In the genomic region with DNA sequence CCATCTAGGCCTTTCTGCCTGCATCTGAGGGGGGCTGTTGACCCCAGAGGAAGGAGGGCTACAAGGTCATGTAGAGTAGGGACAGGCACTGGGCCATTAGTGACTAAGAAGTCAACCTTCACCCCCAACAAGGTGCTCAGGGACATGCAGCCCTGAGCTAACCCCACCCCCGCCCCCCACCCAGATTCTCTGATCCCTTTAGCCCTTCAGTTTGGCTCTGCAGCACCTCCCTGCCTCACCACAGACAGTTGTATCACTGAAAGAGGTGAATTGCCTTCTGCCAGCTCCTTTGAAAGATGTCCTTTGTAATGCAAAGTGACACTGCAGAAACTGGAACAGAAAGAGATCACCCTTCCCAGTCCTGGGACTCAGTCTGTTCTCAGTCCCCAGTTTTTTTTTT, we compare ENCODE assay signal across 24 mouse cellular contexts. TPM values are rescaled to one million over a fixed set of nuclear protein-coding genes. Genes with fewer than 3 reads are reported as not detected.
DNase-seq lines count a peak whose midpoint lies in the region; ATAC-seq and TF ChIP-seq lines count a peak whose summit lies in the region.
"Not testable (repeated sequence)": the region's sequence is repeated elsewhere in the genome, so short reads cannot be mapped to it uniquely, and the experiment has no call there.
"Had no signal": no experiment of that assay in that cellular context is flagged by ENCODE, and none has a peak within 500 bp of the region (broad histone marks: within the 10 kb centered on the region; RNA-seq: fewer than 3 reads in every experiment).

No protein-coding gene starts in this region.

- TF ChIP-seq RAD21 in CH12.LX (IDR thresholded peaks at IDR 0.05; ENCODE audit: low read depth, low read length), result not testable (repeated sequence)

- not testable (repeated sequence) for H3K4me1 ChIP-seq in CH12.LX (ENCODE audit: control insufficient read depth in 1 of 2, insufficient read depth in 2 of 2); heart, embryonic 10.5 days; hindbrain, embryonic 14.5 days (replicated peaks; ENCODE audit: control insufficient read depth, insufficient read depth, low read length); kidney, embryonic 15.5 days; midbrain, embryonic 13.5 days (replicated peaks); neural tube, embryonic 15.5 days

- not testable (repeated sequence) for TF ChIP-seq POLR2A in CH12.LX (IDR thresholded peaks at IDR 0.05; ENCODE audit: low read depth, low read length)

- dilution Hi-C loops in CH12.LX (cut with MboI; ENCODE audit: extremely low pct_ligation_motif_present, extremely low pct_unique_long_range_greater_than_20kb, low sequenced_read_pairs), result not testable (repeated sequence)

- not testable (repeated sequence) for H3K4me3 ChIP-seq in CH12.LX (replicated peaks in 1 of 3; ENCODE audit: low read depth in 2 of 3, low read length in 2 of 3, poor library complexity in 1 of 3); heart, embryonic 10.5 days; hindbrain, embryonic 14.5 days (replicated peaks; ENCODE audit: low read length); kidney, embryonic 15.5 days (replicated peaks); midbrain, embryonic 13.5 days (replicated peaks); neural tube, embryonic 15.5 days (replicated peaks)

- H3K27me3 ChIP-seq in CH12.LX (replicated peaks); heart, embryonic 10.5 days (ENCODE audit: insufficient read depth, poor library complexity, severe bottlenecking); hindbrain, embryonic 14.5 days (ENCODE audit: control insufficient read depth, insufficient read depth, low read length); kidney, embryonic 15.5 days; midbrain, embryonic 13.5 days; neural tube, embryonic 15.5 days (replicated peaks): not testable (repeated sequence)

- not testable (repeated sequence) for H3K4me2 ChIP-seq in CH12.LX (ENCODE audit: insufficient read depth, low read depth, poor library complexity, severe bottlenecking); hindbrain, embryonic 14.5 days (replicated peaks); kidney, embryonic 15.5 days; midbrain, embryonic 13.5 days (replicated peaks); neural tube, embryonic 15.5 days

- not testable (repeated sequence) for H3K27ac ChIP-seq in CH12.LX (ENCODE audit: insufficient read depth, low read depth); heart, embryonic 10.5 days; hindbrain, embryonic 14.5 days; kidney, embryonic 15.5 days; midbrain, embryonic 13.5 days; neural tube, embryonic 15.5 days (replicated peaks)

- not testable (repeated sequence) for H3K9ac ChIP-seq in CH12.LX (ENCODE audit: insufficient read depth, low read depth); hindbrain, embryonic 14.5 days; kidney, embryonic 15.5 days; midbrain, embryonic 13.5 days (replicated peaks); neural tube, embryonic 15.5 days (replicated peaks)

- not testable (repeated sequence) for TF ChIP-seq EP300 in CH12.LX (IDR thresholded peaks at IDR 0.05; ENCODE audit: low read length)

- peak; percentile 3; the same call in 1 of the 2 replicates for ATAC-seq in hindbrain, embryonic 14.5 days (ENCODE audit: low FRiP score)
- ATAC-seq in kidney, embryonic 15.5 days (replicated peaks; ENCODE audit: low FRiP score), result peak; percentile 30; the same call in 1 of the 2 replicates
- peak; percentile 55; the same call in 1 of the 2 replicates for ATAC-seq in midbrain, embryonic 13.5 days
- ATAC-seq in neural tube, embryonic 15.5 days (ENCODE audit: low FRiP score), result peak; percentile 42; the same call in 1 of the 2 replicates

- 55% methylated on average over 1 of the region's 1 CpGs for WGBS in heart, embryonic 10.5 days
- WGBS in hindbrain, embryonic 14.5 days, result 67% methylated on average over 1 of the region's 1 CpGs
- 57% methylated on average over 1 of the region's 1 CpGs for WGBS in kidney, embryonic 15.5 days
- 67% methylated on average over 1 of the region's 1 CpGs for WGBS in midbrain, embryonic 13.5 days
- 57% methylated on average over 1 of the region's 1 CpGs for WGBS in neural tube, embryonic 15.5 days

- not testable (repeated sequence) for TF ChIP-seq CTCF in CH12.LX (conservative IDR thresholded peaks at IDR 0.05 in 1 of 2, IDR thresholded peaks at IDR 0.05 in 1 of 2; ENCODE audit: low read depth in 2 of 2, low read length in 2 of 2)

- H3K36me3 ChIP-seq in CH12.LX (replicated peaks in 1 of 2; ENCODE audit: control insufficient read depth in 1 of 2, insufficient read depth in 1 of 2, low read length in 1 of 2); heart, embryonic 10.5 days; hindbrain, embryonic 14.5 days (replicated peaks; ENCODE audit: control insufficient read depth, insufficient read depth); kidney, embryonic 15.5 days; midbrain, embryonic 13.5 days; neural tube, embryonic 15.5 days: not testable (repeated sequence)

- in situ Hi-C loops in CH12.LX (cut with MboI; ENCODE audit: low pct_ligation_motif_present, low pct_unique_long_range_greater_than_20kb, low sequenced_read_pairs), result not testable (repeated sequence)

- H3K9me3 ChIP-seq in CH12.LX (replicated peaks; ENCODE audit: low read length), result not testable (repeated sequence)
- H3K9me3 ChIP-seq in heart, embryonic 10.5 days, result peaks cover 21% of the 10 kb centered on the region
- peaks cover 15% of the 10 kb centered on the region; the same call in 1 of the 2 replicates for H3K9me3 ChIP-seq in hindbrain, embryonic 14.5 days (ENCODE audit: control insufficient read depth, low read length)
- peaks cover 14% of the 10 kb centered on the region; the same call in 1 of the 2 replicates for H3K9me3 ChIP-seq in kidney, embryonic 15.5 days (replicated peaks)
- peaks cover 32% of the 10 kb centered on the region for H3K9me3 ChIP-seq in midbrain, embryonic 13.5 days
- H3K9me3 ChIP-seq in neural tube, embryonic 15.5 days (replicated peaks), result peaks cover 11% of the 10 kb centered on the region; the same call in 1 of the 2 replicates

- H3K79me2 ChIP-seq in CH12.LX (replicated peaks; ENCODE audit: control insufficient read depth, extremely low read depth, insufficient read depth, poor library complexity, severe bottlenecking), result not testable (repeated sequence)

- DNase-seq in CH12.LX (ENCODE audit: extremely low read depth) (peak; percentile 7), WW6 (ENCODE audit: low read depth, low spot score) (peak; percentile 36)
- DNase-seq in heart, embryonic 10.5 days (ENCODE audit: low spot score), result peak; percentile 38
- DNase-seq in hindbrain, embryonic 14.5 days (ENCODE audit: low spot score), result not testable (repeated sequence)

TF ChIP-seq in CH12.LX, 34 proteins besides CTCF, POLR2A, EP300 and RAD21:
- peak; percentile 45; the same call in 1 of the 2 replicates for TF ChIP-seq ZNF384 (IDR thresholded peaks at IDR 0.05; ENCODE audit: low read depth, low read length)

RNA-seq across cellular contexts. Expression of a gene that starts 16.4 kb away (rescaled TPM):
- 0.04 TPM in 1 of 2 replicates, not detected in the other for total RNA-seq in CH12.LX (2012; rRNA removed)
- total RNA-seq in CH12.LX (2014; rRNA removed), result not detected in 2 replicates
- 0.44 TPM in 1 of 2 replicates, not detected in the other for polyA plus RNA-seq in CH12.LX (2012; ENCODE audit: insufficient read length, low read depth)
- polyA plus RNA-seq in heart, embryonic 10.5 days (2016; fragmentation: Nextera tagmentation; extraction: Ambion mirVana), result not detected in 2 replicates
- 0.16 TPM in 1 of 2 replicates, not detected in the other for polyA plus RNA-seq in hindbrain, embryonic 14.5 days (2014; fragmentation: Nextera tagmentation; extraction: Ambion mirVana)
- polyA plus RNA-seq in kidney, embryonic 15.5 days (2015; fragmentation: Nextera tagmentation; extraction: Ambion mirVana), result not detected in 2 replicates
- 0.10 TPM in 1 of 2 replicates, not detected in the other for polyA plus RNA-seq in midbrain, embryonic 13.5 days (2015; fragmentation: Nextera tagmentation; extraction: Ambion mirVana)
- not detected in 2 replicates for polyA plus RNA-seq in neural tube, embryonic 15.5 days (2015; fragmentation: Nextera tagmentation; extraction: Ambion mirVana)
- total RNA-seq: adrenal gland, postnatal 10 days; gastrocnemius, postnatal 14 days; granulocyte monocyte progenitor cell, adult 5-6 weeks; heart, postnatal 4 days; layer of hippocampus, postnatal 36 days; left cerebral cortex, postnatal 4 days had no signal
- polyA plus RNA-seq: C2C12; embryonic facial prominence, embryonic 10.5 days; embryonic facial prominence, embryonic 15.5 days; forebrain, embryonic 14.5 days; heart, embryonic 11.5 days; heart, postnatal 0 days; large intestine, adult 2 months; limb, embryonic 15.5 days; liver, embryonic 13.5 days; lung, postnatal 0 days; midbrain, embryonic 15.5 days had no signal

Comparison
In these comparisons a context has a peak if more than half of its experiments do, and no peak if none do; other contexts are left out.
1. ATAC-seq: peak in every context shown above with its lines; median percentile 55 in midbrain, embryonic 13.5 days; 42 in neural tube, embryonic 15.5 days; 30 in kidney, embryonic 15.5 days; 3 in hindbrain, embryonic 14.5 days.